Mouse (Mus musculus) liver, postnatal 0 days (tissue): ENCODE data around the gene Krba1.

ENCODE experiments used
- CTCF ChIP-seq: sonication (generic); IDR thresholded peaks from 2 replicates; pipeline ENCODE4 v1.5.1; 2016; ENCODE audit warnings: antibody characterized with exemption, low read depth
- EP300 ChIP-seq: IDR thresholded peaks from 2 replicates; pipeline ENCODE4 v1.6.1; 2016; ENCODE audit warnings: antibody characterized with exemption, low read depth, mild to moderate bottlenecking

DNA sequence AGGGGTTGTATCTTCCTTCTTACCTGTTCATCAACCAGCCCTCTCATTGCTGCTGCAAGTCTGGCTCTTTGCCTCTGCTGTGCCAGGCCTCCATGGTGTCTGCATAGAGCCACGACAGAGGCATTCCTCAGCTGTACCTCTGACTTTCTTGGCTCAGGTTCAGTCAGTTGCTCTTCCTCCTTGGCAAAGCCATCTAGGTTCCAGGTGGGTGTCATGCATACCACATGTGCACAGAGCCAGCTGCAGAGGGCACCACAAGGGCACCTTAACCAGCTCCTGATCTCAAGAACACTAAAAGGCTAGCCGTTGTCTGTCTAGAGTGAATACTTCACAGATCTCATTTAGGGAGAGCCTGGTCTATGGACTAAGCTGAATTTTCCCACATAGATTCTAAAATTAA lies 21.1 kb downstream of the Krba1 start:
- no peak for TF ChIP-seq CTCF
- no peak for TF ChIP-seq EP300
